Mouse (Mus musculus) ES-Bruce4 (cell line): ENCODE results near the gene Ube2d3.

Experiments
- CTCF ChIP-seq: IDR thresholded peaks from one replicate; pipeline ENCODE4 v1.8.1; 2011; ENCODE audit warnings: low read depth, low read length
- EP300 ChIP-seq: IDR thresholded peaks from 2 replicates; pipeline ENCODE4 v1.6.1; 2011; ENCODE audit warnings: low read depth, low read length; ENCODE audit not compliant: insufficient read depth
- POLR2A ChIP-seq: IDR thresholded peaks from one replicate; pipeline ENCODE4 v1.8.1; 2011; ENCODE audit warnings: low read length; ENCODE audit not compliant: insufficient read depth

DNA sequence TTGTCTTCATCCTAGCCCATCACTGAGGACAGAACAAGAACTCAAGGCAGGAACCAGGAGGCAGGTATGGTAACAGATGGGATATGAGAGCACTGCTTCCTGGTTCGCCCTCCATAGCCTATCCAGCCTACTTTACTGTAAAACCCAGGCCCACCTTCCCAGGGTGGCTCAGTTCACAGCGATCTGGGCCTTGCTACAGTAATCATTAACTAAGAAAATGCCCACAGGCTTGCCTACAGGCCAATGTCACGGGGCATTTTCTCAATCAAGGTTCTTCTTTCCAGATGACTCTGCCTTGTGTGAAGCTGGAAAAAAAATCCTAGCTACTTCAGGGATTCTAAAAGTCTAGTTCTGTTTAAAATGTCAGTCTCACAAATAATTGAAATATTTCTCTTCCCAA is 43.7 kb downstream of the Ube2d3 start:
- TF ChIP-seq EP300 (no peak), CTCF (no peak), POLR2A (no peak)
